Mouse (Mus musculus) limb, embryonic 14.5 days (tissue): ENCODE measurements around the gene Orc1. TPM values are rescaled to one million over a fixed set of nuclear protein-coding genes. Genes with fewer than 3 reads are reported as not detected.

Source experiments
- ATAC-seq: fragments of 200-750 bp; cut with Nextera tagmentation; 2 replicates; pipeline ENCODE4 v1.8.0; 2017; ENCODE audit warnings: low read depth, moderate number of reproducible peaks, moderate TSS enrichment; ENCODE audit not compliant: low FRiP score
- DNase-seq: peaks from one replicate; pipeline ENCODE4 v3.0.0-alpha.2; 2015; ENCODE audit warnings: low spot score
- H3K27ac ChIP-seq: fragments of 300-500 bp; sonication (generic); replicated peaks from 2 replicates; pipeline ENCODE4 v1.5.1; 2014; ENCODE audit warnings: low read depth, mild to moderate bottlenecking, low read length, moderate library complexity, mixed read lengths
- H3K27me3 ChIP-seq: fragments of 300-500 bp; sonication (generic); 2 replicates; pipeline ENCODE4 v1.6.1; 2014; ENCODE audit warnings: low read length, mixed read lengths; ENCODE audit not compliant: control insufficient read depth, insufficient read depth
- H3K36me3 ChIP-seq: fragments of 300-500 bp; sonication (generic); 2 replicates; pipeline ENCODE4 v1.6.1; 2014; ENCODE audit warnings: mild to moderate bottlenecking, low read length, moderate library complexity, mixed read lengths; ENCODE audit not compliant: control insufficient read depth, insufficient read depth
- H3K4me1 ChIP-seq: fragments of 300-500 bp; sonication (generic); 2 replicates; pipeline ENCODE4 v1.6.1; 2014; ENCODE audit warnings: antibody characterized with exemption, low read length, mixed read lengths; ENCODE audit not compliant: control insufficient read depth, insufficient read depth
- H3K4me2 ChIP-seq: fragments of 300-500 bp; sonication (generic); replicated peaks from 2 replicates; pipeline ENCODE4 v1.6.1; 2014; ENCODE audit warnings: low read depth, mild to moderate bottlenecking, low read length, moderate library complexity; ENCODE audit not compliant: severe bottlenecking
- H3K4me3 ChIP-seq: fragments of 300-500 bp; sonication (generic); replicated peaks from 2 replicates; pipeline ENCODE4 v1.5.1; 2014; ENCODE audit warnings: low read length
- H3K9ac ChIP-seq: fragments of 300-500 bp; sonication (generic); 2 replicates; pipeline ENCODE4 v1.6.1; 2014; ENCODE audit warnings: mild to moderate bottlenecking, low read depth, low read length, moderate library complexity; ENCODE audit not compliant: severe bottlenecking
- H3K9me3 ChIP-seq: fragments of 300-500 bp; sonication (generic); 2 replicates; pipeline ENCODE4 v1.6.1; 2016; ENCODE audit warnings: low read length; ENCODE audit not compliant: control insufficient read depth
- POLR2A ChIP-seq: fragments of 200-500 bp; IDR thresholded peaks from 2 replicates; pipeline ENCODE4 v1.8.0; 2012; ENCODE audit warnings: inconsistent platforms, mild to moderate bottlenecking, moderate library complexity, borderline replicate concordance; ENCODE audit not compliant: insufficient read depth, insufficient read length; ENCODE audit errors: extremely low read depth
- WGBS: fragments of 180-500 bp; shearing (Covaris S2); extraction: QIAGEN DNeasy Blood & Tissue Kit; methylation state at CpG from one replicate; pipeline ENCODE4 v1.1.7; 2014; 5-methylcytosine and 5-hydroxymethylcytosine counted together
- polyA plus RNA-seq, 2 experiments: library from polyadenylated mRNA; depleted of rRNA in 1 of 2; stranded (reverse) in 1 of 2; unstranded in 1 of 2; fragments of >200 nt; fragmentation: Nextera tagmentation in 1 of 2; extraction: Ambion mirVana in 1 of 2; gene quantifications; 2 replicates each; pipeline versions ENCODE4 v1.2.1 to v1.2.3; 2012 to 2014

Orc1 gene
- polyA plus RNA-seq (2012; rRNA removed) = 6.4 and 7.4 TPM in 2 replicates
- polyA plus RNA-seq (2014; fragmentation: Nextera tagmentation; extraction: Ambion mirVana) = 9.2 and 9.3 TPM in 2 replicates

GRCm38 (mm10) chr4:108578840-108579742 lies at the start of gene Orc1, which contains the start of gene Prpf38a:
Orc1 (plus strand) TSS chr4:108579423.
Prpf38a (minus strand) TSS chr4:108579336.
- H3K27me3 ChIP-seq = no peaks in the 10 kb centered on the region
- H3K36me3 ChIP-seq = peaks cover 20% of the 10 kb centered on the region
- H3K4me3 ChIP-seq = peak within 1 kb of the TSS; percentile 55
- ATAC-seq = peak; percentile 99
- peaks cover 12% of the 10 kb centered on the region for H3K4me1 ChIP-seq
- H3K4me2 ChIP-seq = peak within 1 kb of the TSS; percentile 91
- peak within 1 kb of the TSS; percentile 59 for H3K9ac ChIP-seq
- H3K9me3 ChIP-seq = no peaks in the 10 kb centered on the region
- WGBS = under 1% methylated on average over 63 of the region's 64 CpGs
- peak; percentile 99 for DNase-seq
- H3K27ac ChIP-seq = peak within 1 kb of the TSS; percentile 58
- no peak for TF ChIP-seq POLR2A

- H3K9me3 ChIP-seq = no peaks in the 10 kb centered on the region
- no peak overlapping the region for H3K27ac ChIP-seq
- no peak overlapping the region for H3K9ac ChIP-seq
- ATAC-seq = no peak
- no peak for DNase-seq
- no peak overlapping the region for H3K4me3 ChIP-seq
- WGBS = 68% methylated on average over 2 of the region's 2 CpGs
- H3K4me2 ChIP-seq = no peak overlapping the region
- TF ChIP-seq POLR2A = no peak
- H3K27me3 ChIP-seq = no peaks in the 10 kb centered on the region
- H3K36me3 ChIP-seq = peaks cover 41% of the 10 kb centered on the region
- no peaks in the 10 kb centered on the region for H3K4me1 ChIP-seq
Measured at GRCm38 (mm10) chr4:108539701-108540100, 39.5 kb upstream of the Orc1 start.

DNA sequence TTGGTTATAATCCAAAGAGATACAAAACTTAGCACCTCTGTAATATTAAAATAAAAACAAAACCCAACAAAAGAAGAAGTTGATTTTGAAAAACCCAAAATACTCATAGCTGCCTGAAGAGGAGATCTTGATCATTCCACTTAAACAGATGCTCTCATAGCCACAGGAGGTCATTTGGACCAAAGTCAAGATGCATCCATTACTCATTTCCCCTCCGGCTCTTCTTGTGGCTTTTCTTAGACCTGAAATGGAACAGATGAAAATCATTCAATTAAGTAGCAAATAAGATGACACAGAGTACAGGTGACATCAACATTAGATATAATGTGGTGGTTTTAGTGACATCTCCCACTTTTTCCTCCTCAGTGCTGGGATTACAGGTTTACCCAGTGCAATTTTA lies 14.2 kb upstream of the Orc1 start:
- Histone ChIP-seq H3K4me2 (no peak overlapping the region), H3K4me1 (no peaks in the 10 kb centered on the region), H3K27me3 (no peaks in the 10 kb centered on the region), H3K4me3 (no peak overlapping the region), H3K27ac (no peak overlapping the region), H3K36me3 (peaks cover 94% of the 10 kb centered on the region), H3K9ac (no peak overlapping the region), H3K9me3 (no peaks in the 10 kb centered on the region)
- no peak for ATAC-seq
- TF ChIP-seq POLR2A = no peak
- 97% methylated on average over 1 of the region's 1 CpGs for WGBS
- no peak for DNase-seq

- no peak overlapping the region for H3K27ac ChIP-seq
- TF ChIP-seq POLR2A = no peak
- H3K36me3 ChIP-seq = peaks cover 66% of the 10 kb centered on the region
- 93% methylated on average over 3 of the region's 3 CpGs for WGBS
- ATAC-seq (no peak), DNase-seq (no peak)
- peaks cover 2% of the 10 kb centered on the region for H3K4me1 ChIP-seq
- no peak overlapping the region for H3K4me3 ChIP-seq
- no peak overlapping the region for H3K4me2 ChIP-seq
- no peaks in the 10 kb centered on the region for H3K27me3 ChIP-seq
- H3K9ac ChIP-seq = no peak overlapping the region
- H3K9me3 ChIP-seq = no peaks in the 10 kb centered on the region
Measured at GRCm38 (mm10) chr4:108572644-108573043, 6.6 kb upstream of the Orc1 start.

- DNase-seq (peak; percentile 4), ATAC-seq (no peak)
- WGBS = 2% methylated on average over 16 of the region's 16 CpGs
- no peak for TF ChIP-seq POLR2A
- no peaks in the 10 kb centered on the region for H3K9me3 ChIP-seq
- peak overlapping the region; percentile 91 for H3K4me2 ChIP-seq
- H3K4me1 ChIP-seq = peaks cover 12% of the 10 kb centered on the region
- peaks cover 14% of the 10 kb centered on the region for H3K36me3 ChIP-seq
- H3K4me3 ChIP-seq = peak overlapping the region; percentile 55
- H3K9ac ChIP-seq = peak overlapping the region; percentile 59
- peak overlapping the region; percentile 58; the same call in 1 of the 2 replicates for H3K27ac ChIP-seq
- no peaks in the 10 kb centered on the region for H3K27me3 ChIP-seq
Measured at GRCm38 (mm10) chr4:108579743-108580411, 654 bp downstream of the Orc1 start.
